Mouse (Mus musculus): ENCODE measurements around the gene Crtc1.

Gene Crtc1

GRCm38 (mm10) chr8:70393087-70393486, 46.3 kb downstream of the Crtc1 start:
- peak; percentile 94 for DNase-seq (ENCODE audit: low read depth, low spot score)

DNA sequence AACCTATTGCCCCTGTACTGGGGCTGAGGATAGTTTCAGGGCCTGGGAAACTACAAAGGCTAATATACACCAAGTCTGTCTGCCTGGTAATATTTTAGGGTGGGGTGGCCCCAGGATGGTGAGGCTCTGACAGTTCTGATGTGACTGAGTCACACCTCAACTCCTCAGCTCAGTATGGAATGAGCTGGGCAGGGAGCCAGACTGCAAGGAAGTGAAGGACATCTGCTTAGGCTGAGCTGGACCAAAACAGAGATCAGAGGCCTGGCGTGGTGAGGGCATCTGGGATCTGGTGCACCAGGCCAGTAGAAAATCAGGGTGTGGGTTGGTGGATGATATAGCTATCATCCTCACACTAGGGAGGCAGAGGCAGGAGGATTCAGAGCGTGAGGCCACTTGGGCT, 49.7 kb downstream of the Crtc1 start:
- DNase-seq (ENCODE audit: low read depth, low spot score) = no peak

DNA sequence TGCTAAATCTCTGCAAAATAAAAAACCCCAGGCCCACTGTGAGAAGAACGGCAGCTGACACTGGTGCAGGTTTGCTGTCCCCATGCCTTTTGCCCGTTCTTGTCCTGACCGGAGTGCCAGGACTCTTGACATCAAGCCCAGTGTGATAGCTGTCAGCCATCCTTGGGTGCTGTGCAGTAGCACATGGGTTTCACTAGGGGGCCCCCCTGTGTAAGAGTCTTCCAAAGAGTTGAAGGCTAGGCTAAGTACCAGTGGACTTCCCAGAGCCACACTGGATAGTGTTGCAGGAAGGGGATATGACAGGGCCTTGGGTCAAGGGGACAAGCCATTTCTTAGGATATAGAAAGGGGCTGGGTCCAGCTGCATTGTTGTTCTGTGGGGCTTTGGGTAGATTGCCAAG, 56.1 kb downstream of the Crtc1 start:
- DNase-seq (ENCODE audit: low read depth, low spot score) = peak; percentile 71

- DNase-seq (ENCODE audit: low read depth, low spot score) = no peak
These were observed 59.3 kb downstream of the Crtc1 start for GRCm38 (mm10) chr8:70380069-70380468.

- peak; percentile 54 for DNase-seq (ENCODE audit: low read depth, low spot score)
These were observed 62.3 kb downstream of the Crtc1 start for GRCm38 (mm10) chr8:70377049-70377448.

DNA sequence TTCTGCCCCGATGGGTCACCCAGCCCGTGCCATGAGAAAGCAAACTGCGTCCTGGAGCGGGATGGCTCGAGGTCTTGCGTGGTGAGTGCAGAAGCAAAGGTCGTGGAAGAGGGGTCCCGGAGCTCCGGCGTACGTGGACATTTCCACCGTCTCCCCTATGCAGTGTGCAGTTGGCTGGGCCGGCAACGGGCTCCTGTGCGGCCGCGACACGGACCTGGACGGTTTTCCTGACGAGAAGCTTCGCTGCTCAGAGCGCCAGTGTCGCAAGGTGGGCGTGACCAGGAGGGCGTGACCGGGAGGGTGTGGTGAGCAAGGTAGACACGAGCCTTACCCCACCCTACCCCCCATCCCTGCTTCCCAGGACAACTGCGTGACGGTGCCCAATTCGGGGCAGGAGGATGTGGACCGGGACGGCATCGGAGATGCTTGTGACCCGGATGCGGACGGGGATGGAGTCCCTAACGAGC, 63.1 kb downstream of the Crtc1 start:
- DNase-seq (ENCODE audit: low read depth, low spot score) = peak; percentile 50

DNA sequence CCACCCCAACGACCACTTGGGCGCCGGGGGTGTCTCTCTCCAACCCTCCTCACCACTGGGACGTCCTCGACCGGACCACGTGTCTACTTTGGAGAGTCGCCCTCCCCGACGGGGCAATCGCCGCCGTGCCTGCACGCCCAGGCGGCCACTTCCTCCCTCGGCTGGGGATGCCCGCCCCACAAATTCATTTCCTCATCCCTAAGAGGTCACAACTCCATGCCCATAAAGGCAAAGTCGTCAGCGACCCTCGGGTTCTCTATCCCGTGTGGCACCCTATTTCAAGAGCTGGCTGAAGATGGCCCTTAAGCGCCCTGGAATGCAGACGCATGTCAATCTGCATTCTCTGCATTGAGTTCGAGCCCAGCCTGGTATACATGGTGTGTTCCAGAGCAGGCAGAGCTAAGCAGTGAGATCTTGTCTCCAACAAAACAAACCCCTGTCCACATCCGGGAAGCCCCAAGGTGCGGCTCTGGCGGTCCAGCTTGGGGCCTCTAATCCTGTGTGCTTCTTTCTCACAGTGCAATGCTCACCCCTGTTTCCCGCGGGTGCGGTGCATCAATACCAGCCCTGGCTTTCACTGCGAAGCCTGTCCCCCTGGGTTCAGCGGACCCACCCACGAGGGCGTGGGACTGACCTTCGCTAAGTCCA, 64.0 kb downstream of the Crtc1 start:
- DNase-seq (ENCODE audit: low read depth, low spot score) = no peak

DNA sequence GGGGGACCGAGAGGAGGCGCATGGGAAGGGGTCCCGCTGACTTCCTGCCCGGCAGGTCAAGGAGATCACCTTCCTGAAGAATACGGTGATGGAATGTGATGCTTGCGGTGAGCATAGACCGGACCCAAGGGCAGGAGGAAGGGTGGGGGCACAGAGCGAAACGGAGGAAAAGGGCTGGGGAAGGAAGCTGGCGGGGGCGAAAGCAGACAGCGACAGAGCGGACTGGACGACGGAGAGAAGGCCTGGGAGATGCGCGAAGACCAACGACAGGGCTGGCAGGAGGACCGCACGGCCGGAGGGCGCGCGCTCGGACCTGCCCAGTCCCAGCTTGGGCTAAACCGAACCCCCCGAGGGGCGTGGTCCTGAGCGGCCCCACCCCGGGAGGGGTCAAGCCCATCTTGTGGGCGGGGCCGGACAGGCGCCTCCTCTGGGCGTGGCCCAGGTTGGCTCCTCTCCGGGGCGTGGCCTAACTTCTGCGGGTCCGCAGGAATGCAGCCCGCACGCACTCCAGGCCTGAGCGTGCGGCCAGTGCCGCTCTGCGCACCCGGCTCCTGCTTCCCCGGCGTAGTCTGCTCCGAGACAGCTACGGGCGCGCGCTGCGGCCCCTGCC, 65.0 kb downstream of the Crtc1 start:
- DNase-seq (ENCODE audit: low read depth, low spot score) = peak; percentile 92

GRCm38 (mm10) chr8:70373397-70374317, 65.7 kb downstream of the Crtc1 start, which contains the start of gene Comp:
Gene Comp, plus strand, starts transcription at chr8:70373558.
- DNase-seq (ENCODE audit: low read depth, low spot score) = no peak

- DNase-seq (ENCODE audit: low read depth, low spot score) = no peak
These were observed 67.4 kb downstream of the Crtc1 start for GRCm38 (mm10) chr8:70371951-70372350.

GRCm38 (mm10) chr8:70370476-70370875, 68.9 kb downstream of the Crtc1 start:
- no peak for DNase-seq (ENCODE audit: low read depth, low spot score)

- DNase-seq (ENCODE audit: low read depth, low spot score) = no peak
These were observed 72.8 kb downstream of the Crtc1 start for GRCm38 (mm10) chr8:70366588-70366987.

DNA sequence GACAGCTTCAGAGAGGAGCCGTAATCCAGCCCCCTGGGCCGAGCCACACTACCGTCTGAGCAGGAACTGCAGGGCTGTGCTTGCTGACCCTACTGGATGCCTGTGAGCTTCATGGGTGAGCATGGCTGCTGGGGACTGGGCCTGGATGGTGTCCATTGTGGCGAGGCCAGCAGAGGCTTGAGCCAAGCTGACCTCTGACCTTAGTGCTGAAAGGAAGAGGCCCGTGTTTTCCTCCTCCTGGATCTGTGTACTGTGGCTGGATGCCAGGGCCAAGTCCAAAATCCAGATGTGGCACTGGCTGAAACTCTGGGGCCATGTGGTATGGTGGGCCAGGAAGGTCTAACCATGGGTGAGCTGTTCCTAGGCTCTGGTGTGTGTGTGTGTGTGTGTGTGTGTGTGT, 75.3 kb downstream of the Crtc1 start:
- no peak for DNase-seq (ENCODE audit: low read depth, low spot score)

DNA sequence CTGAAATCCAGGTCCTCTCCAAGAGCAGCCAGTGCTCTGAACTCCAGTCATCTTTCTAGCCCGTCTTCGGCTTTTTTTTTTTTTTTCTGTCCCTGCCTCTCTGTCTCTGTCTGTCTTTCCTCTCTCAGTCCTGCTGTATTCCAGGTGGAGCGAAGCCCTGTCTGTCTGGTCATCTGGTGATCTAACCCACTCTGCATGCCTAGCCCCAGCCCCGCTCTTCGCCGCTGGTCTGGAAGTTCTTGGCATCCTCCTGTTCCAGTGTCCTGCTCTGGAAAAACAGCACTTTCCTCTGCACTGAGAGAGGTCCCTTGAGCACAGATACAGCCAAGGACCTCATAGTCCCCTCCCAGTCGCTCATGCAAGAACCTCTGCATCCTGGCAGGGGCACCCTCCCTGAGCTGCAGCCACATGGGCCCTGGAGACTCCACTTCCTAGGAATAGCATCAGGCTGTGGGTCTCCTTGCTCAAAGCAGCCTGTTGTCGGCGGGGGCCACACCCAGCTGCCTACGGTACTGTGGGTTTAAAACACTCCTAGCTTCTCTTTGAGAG, 77.8 kb downstream of the Crtc1 start:
- no peak for DNase-seq (ENCODE audit: low read depth, low spot score)

DNA sequence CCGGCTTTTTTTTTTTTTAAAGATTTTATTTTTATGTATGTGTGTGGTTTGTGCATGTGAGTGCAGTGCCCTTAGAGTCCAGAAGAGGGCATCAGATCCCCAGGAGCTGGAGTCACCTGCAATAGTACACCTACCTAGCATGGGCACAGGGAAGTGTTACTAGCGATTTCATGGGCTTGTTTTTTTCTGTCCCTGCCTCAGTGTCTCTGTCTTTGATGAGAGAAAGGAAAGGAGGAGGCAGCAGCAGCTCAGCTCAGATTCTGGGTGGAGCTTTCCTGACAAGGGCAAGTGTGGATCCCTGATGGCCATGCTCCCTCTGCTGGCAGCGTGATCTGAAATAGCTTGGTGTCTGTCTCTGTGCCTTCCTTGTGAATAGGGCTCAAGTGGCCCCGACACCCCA, 78.6 kb downstream of the Crtc1 start:
- peak; percentile 84 for DNase-seq (ENCODE audit: low read depth, low spot score)

DNA sequence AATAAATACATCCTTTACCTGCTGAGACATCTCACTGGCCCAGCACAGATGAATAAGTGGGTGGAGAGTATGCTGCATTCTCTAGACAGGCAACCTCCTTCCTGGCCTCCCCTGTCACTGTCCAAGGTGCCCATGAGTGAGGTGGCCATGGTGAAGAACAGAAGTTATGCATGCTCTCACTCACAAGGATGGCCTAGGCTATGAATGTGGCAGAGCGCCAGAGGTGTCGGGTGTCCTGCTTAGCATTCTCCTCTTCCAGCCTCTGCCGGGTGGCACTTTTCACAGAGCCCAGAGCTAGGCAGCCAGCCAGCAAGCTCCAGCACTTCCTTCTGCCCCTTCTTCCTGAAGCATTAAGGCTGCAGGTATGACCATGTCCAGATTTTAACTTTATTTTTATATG, 80.0 kb downstream of the Crtc1 start:
- DNase-seq (ENCODE audit: low read depth, low spot score) = no peak

- DNase-seq (ENCODE audit: low read depth, low spot score) = no peak
These were observed 83.3 kb downstream of the Crtc1 start for GRCm38 (mm10) chr8:70356111-70356510.

- no peak for DNase-seq (ENCODE audit: low read depth, low spot score)
These were observed 85.4 kb downstream of the Crtc1 start for GRCm38 (mm10) chr8:70354004-70354403.

GRCm38 (mm10) chr8:70353194-70353817, 86.1 kb downstream of the Crtc1 start, which contains the start of gene Upf1:
Gene Upf1, minus strand, starts transcription at chr8:70353278.
- peak; percentile 100 for DNase-seq (ENCODE audit: low read depth, low spot score)

DNA sequence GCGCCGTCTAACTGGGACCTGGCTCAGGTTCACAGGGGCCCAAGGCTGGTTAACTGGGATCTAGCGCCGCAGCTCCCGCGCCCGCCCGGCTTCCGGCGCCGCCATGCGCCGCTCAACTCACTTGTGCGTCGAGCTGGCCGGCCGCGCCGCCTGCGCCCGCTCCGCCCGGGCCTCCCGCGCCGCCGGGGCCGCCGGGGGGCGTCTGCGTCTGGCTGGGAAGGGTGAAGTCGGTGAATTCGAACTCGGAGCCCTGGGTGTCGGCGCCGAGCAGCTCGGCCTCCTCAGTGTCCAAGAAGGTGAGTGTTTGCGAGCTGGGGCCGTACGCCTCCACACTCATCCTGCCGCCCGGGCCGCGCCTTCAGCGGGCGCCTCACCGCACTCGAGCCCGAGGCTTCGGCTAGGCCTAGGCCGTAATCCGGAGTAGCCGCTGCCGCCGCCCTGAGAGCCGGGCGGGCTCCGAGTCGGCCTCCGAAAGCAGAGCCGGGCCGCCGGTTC, 86.7 kb downstream of the Crtc1 start:
- no peak for DNase-seq (ENCODE audit: low read depth, low spot score)

- DNase-seq (ENCODE audit: low read depth, low spot score) = no peak
These were observed 87.4 kb downstream of the Crtc1 start for GRCm38 (mm10) chr8:70352000-70352384.
